Mouse (Mus musculus) lung, postnatal 25 days (tissue): ENCODE measurements around the gene Slc23a2.

Experiments
- DNase-seq: peaks from one replicate; pipeline ENCODE4 v3.0.0; 2022; ENCODE audit warnings: low spot score

Slc23a2 gene

DNA sequence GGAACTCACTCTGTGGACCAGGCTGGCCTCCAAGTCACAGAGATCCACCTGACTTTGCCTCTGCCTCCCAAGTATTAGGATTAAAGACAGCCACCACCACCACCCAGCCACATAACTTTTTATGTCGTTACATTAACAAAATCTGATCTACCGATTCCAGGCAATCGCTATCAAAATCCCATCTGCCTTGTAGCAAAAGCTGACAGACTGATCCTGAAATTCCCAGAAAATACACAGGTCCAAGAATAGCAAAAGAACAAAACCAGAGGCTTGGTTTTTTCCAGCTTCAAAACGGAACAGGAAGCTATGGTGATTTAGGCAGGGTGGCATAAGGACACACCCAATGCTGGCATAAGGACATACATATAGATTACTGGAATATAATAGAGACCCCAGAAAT lies 10.2 kb downstream of the Slc23a2 start:
- no peak for DNase-seq

DNA sequence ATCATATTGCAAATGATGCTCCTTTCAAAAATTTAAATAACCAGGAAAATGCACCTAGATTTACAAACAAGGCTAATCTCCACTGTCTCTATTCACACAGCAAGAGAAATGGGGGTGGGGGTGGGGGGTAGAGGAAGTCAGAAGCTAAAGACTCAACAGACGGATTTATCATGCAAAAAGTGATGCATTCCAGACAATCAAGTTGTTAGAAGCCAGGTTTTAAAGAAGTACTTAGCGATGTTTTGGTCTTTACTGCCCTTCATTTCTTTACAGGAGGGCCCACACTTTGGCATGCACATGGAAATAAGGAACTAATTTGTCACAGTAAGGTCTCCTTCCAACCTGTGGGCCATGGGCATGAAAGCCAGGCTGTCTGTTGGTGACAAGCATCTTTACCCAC lies 11.5 kb downstream of the Slc23a2 start:
- DNase-seq, result no peak

DNA sequence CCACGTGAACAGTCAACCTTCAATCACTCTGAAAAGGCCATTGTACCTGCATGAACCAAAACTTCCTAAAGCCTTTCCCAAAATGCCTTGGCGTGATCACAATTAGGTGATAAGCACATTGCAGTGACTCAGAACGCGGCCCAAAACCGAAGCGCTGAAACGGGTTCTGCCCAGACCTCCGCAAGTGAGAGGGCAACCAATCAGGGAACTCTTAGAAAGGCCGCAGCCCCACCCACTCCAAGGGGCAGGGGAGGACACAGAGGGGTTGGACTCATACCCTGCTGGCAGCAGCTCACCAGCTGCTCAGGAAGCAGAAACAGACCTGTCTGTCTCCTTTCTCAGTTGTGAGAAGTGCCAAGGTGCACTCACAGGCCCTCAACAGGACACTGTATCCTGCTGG lies 13.6 kb downstream of the Slc23a2 start:
- DNase-seq, result peak; percentile 91

DNA sequence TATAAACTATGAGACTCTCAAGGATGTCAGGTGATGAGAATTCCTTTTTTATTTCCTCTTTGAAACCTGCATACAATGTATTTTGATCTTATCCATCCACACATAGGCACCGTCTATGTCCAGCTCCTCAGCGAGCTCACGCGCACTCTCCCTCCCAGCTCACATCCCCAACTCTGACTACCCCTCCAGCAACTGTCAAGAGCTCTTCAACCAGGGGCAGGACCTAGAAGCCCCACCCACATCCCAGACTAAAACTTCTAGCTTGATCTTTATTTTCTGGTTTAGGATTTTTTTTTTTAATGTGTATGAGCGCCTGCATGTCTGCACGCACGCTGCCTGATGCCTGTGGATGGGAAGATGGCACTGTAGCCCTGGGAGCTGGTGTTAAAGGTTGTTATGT lies 14.9 kb downstream of the Slc23a2 start:
- DNase-seq, result peak; percentile 61

DNA sequence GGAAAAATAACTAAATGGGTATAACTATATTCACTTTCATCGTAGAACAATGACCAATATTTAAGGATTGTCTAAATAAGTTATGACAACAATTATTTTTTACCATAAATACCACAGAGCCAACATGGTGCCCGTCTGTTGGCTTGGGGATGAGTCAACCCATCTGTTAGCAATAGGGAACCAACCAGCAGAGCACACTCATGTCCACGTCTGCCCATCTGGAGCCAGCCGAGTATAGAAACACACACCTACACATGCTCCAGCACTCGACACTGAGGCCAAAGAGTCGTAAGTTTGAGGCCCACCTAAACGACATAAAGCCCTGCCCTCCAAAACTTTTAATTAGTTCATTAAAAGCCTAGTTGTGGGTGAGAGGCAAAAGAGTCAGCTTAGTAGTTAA lies 15.7 kb downstream of the Slc23a2 start:
- DNase-seq, result no peak

DNA sequence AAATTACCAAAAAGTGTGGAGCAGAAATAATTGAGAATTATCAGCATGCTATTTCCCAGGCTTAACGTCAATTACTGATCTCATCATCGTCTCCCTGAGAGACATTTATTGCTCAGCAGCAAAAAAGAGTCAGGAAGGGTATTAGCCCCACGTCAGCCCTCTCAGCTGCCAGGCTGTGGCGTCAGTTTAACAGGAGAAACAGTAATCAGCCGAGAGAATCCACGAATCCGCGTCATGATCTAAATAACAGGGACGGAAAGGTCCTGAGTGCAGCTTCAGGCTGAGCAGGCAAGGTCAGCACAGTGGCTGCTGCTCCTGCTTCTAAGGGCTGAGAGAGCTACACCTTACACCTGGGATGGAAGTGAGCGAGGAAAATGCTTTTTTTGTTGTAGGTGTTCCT lies 17.0 kb downstream of the Slc23a2 start:
- no peak for DNase-seq

DNA sequence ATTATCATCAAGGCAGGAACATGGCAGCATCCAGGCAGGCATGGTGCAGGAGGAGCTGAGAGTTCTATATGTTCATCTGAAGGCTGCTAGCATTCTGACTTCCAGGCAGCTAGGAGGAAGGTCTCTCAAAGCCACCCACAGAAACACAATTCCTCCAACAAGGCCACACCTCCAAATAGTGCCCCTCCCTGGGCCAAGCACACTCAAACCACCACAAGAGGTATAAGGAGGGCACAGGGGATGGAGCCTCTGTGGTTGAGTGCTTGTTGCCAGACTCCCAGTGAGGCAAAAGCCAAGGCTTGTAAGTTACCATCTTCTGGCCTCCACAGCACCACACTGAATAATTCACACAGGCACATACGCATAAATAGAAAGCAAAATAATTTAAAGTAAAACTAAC lies 18.6 kb downstream of the Slc23a2 start:
- peak; percentile 67 for DNase-seq

DNA sequence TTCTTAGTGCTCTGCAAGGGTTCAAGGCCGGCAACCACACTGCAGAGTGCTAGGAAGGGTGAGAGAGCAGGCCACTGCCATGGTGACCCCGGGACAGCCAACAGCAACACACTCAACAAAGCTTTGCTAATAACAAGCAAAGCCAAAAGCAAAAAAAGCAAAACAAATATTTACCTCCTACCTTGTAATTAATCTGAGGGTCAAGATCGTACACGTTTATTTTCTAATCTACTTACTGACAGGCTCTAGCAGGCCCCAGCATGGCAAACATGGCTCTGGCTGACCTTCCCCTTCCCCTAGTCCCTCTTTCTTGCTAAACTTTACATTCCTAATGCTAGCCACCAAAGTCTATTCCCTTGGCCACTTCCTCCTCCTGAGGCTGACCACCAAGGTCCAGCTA lies 21.8 kb downstream of the Slc23a2 start:
- DNase-seq, result no peak

DNA sequence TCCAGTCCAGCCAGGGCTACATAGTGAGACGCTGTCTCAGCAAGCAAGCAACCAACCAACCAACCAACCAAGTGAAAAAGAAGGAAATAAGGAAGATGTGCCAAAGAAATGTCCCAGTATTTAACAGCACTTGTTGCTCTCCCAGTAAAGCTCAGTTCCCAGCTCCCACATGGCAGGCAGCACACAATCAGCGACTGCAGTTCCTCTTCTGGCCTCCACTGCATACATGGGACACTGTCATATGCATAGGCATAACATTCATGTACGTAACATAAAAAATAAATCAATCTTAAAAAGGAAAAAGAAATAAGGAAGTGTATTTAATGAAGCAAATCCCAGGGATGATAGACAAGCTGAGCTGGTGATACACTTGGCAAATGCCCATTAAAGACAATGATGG lies 23.9 kb downstream of the Slc23a2 start:
- no peak for DNase-seq

DNA sequence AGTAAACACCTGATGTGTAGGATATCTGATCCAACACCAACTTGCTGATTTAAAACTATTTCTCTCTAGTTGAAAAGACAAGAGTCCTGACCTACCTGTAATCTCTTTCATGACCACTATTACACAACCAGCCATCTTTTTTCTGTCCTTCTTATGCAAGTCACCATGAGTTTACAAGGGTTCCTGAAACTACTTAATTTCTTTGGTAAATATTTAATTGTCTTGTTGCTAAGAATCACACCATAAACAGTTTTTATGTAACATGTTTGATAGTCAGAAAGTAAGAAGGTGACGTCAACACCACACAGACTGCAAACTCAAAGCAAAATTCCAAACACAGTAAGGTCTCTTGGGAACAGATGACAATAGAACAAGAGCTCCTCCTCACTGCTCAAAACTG lies 26.3 kb downstream of the Slc23a2 start:
- DNase-seq, result peak; percentile 71

DNA sequence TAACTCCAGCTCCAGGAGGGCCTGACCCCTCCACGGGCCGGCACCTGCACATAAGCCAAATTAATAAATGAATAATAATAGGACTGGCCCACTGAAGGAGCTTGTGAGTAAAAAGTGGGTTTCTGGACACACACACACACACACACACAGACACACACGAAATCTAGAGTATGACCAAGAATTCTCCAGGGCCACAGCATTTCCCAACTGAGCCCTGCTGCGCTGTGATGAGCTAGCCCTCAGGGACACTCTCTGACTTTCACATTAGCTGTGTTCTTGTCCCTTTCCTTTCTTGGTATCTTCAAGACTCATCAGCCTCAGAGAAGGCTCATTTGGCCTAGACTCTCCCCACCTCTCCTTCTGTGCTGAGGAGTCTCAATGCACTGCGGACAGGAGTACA lies 29.0 kb downstream of the Slc23a2 start:
- DNase-seq, result no peak

DNA sequence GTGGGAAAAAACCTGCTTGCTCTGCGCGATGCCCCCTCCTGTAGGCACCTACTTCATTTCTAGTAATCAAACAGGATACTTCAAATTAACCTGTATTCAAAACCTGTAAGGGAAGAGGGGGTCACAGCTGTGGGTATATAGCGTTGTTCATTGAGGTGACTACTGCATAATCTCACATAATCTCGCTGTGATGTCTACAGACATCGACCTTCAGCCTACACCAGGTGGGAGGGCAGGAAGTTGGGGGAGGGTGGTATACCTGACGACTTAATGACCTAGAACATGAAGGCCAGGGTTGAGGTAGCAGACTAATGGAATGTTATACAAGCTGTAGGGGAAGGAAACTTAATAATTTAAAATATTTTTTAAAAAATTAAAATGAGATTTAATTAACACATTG lies 29.6 kb downstream of the Slc23a2 start:
- DNase-seq, result no peak

DNA sequence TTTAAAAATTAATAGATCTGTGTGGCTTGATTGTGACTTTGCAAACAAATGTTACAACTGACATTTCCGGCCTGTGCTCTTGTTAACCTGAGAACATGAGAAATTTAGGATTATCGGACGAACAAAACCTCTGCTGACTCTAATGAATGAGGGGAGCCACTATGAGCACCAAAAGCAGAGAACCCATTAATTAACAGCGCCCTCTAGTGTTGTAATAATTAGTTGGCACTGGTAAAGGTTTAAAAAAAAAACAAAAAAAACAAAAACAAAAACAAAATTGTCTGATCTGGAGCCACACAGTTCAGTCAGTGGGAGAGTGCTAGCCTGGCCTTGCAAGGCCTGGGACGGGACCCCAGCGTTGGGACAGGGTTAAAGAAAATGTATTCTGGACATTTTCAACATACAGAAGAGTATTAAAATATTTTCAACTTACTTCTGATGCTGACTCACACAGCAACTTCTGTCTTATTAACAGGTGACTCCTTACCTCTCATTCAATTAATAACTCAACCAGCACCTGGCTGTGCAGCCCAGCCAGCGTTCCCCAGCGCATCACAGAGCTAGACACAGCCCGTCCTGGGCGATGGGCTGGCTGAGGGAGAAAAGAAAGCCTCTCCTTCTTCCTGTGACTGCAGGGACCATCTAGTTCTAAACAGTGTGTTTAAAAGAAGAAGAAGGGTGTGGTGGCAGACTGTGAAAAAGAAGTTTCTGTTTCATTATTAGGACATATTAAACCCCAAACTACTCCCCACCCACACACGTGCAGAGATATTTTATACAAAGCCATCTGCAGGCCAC lies 30.7 kb downstream of the Slc23a2 start:
- DNase-seq, result peak; percentile 34

DNA sequence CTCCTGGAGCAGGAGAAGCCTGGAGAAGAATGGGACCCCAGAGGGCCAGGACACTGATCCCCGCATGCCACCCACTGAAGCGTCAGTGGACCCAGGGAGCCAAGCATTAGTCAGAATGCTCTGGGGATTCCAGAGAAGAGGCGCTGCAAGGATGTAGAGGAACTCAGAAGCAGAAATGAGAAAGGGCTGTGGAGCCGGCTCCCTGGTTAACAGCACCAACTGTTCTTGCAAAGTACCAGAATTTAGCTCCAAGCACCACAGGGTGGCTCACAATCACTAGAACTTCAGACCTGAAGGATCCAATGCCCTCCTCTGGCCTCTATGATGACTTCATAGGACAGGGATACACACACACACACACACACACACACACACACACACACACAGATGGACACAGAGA lies 32.6 kb downstream of the Slc23a2 start:
- no peak for DNase-seq

DNA sequence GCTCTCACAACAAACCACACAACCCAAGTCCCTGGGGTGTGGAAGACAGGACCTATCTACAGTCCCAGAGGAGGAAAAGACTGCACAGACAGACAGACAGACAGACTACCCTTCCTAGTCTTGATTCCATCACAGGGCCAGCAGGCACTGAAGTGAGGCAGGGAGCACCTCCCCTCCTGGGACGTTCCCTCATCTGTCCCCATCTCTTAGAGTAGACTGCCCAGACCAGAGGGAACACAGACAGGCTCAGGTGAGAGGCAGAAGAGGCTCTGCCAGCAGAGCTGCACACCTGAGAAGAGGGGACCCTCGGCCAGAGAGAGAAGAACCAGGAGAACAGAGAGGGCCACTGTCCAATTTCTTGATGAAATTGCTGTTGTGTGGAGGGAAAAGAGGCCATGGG lies 33.0 kb downstream of the Slc23a2 start:
- DNase-seq, result no peak

DNA sequence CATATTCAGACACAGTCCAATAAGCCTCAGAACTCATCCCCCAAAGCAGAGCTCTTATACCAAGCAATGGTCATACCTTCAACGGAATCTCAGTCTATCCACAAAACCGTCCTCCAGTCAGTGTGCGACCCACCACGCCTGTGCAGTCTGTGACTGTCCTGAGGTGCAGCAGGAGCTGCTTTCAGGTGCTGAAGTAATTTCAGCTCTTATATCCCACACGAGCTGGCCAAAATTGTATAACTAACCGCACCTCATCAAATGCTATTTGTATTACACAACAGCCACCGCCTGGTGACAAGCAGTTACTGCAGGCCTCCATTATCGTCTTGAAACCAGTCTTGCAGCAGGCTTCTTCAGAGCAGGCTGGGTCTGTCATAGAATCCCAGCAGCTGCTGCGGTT lies 33.6 kb downstream of the Slc23a2 start:
- peak; percentile 84 for DNase-seq

DNA sequence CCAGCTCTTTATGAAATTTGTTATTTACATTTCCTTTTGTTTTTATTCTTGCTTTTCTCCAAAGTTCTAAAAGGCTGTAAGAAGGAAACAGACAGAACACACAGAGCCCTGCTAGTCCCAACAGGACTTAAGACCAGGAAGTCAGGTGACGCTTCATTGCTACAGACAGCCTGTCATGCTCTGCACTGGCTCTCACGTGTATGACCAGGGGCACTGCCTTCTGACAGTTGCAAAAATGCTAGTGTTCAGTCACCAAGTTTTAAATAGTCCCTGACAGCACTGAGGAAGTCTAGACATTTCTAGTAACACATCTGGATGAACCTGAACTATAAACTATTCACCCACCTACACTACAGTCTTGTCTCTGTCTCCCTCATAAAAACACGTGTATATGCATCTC lies 34.2 kb downstream of the Slc23a2 start:
- DNase-seq, result peak; percentile 68

DNA sequence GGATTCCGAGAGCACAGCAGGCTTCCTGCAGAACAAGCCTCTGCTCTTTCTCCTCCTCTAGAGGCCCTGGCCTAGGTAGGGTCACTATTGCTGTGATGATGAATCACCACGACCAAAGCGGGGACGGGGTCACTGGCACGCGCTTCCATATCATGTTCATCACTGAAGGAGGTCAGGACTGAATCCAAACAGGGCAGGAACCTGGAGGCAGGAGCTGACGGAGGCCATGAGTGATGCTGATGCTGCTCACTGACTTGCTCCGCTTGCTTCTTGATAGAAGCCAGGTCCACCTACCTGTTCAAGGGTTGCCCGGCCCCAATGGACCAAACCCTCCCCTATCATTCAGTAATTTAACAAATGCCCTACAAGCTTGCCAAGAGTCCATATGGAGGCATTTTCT lies 35.9 kb downstream of the Slc23a2 start:
- no peak for DNase-seq

DNA sequence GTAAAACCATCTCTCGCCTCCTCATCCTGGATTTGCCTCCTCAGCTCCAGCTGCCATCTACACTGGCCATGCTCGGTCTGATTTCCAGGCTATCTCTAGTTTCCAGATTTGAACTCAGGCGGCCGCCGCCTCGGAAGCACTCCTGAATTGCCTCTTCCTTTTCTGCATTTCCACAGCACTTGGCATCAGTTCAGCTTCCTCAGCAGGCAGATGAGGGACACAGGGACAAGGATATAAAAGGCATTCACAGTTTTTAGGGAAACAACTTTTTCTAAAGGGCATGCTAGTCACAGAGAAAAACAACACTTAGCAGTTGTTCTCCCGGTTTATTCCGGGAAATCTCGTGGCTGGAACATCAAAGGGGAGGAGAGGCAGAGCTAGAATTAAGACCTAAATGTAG lies 37.3 kb downstream of the Slc23a2 start:
- DNase-seq, result no peak

DNA sequence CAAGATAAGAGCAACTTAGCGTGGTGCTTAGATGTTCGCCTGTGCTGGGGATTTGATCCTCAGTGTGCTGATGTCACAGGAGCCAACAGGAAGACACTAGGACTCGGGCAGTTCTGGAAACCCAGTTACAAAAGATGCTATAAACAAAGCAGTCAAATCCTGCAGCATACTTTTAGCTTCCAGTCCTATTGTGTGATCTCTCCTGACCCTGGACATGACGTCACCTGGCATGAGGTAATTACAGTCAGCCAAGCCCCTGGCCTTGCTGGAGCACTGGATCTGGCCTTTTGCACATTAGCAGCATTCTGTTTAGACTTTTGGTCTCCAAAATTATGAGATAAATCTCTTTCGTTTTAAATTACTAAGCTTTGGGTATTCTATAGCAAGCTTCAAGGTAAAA lies 38.8 kb downstream of the Slc23a2 start:
- peak; percentile 45 for DNase-seq

DNA sequence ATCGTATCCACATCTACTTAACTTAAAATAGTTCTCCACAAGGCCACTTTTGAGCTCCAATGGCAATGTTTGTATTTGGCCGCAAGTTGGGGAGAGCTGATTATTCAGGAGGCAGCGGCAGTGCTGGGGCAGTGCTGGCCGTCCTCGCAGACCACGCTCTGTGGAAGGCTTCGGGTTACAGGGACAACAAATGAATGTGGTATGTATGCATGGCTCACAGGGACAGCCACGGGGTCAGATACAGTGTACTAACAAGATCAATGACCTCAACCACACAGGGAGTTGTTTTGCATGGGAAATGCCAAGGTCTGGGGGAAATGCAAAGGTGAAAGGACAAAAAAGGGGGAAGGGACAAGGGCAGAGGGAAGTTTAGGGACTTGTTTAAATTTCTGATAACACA lies 41.6 kb downstream of the Slc23a2 start:
- DNase-seq, result no peak

DNA sequence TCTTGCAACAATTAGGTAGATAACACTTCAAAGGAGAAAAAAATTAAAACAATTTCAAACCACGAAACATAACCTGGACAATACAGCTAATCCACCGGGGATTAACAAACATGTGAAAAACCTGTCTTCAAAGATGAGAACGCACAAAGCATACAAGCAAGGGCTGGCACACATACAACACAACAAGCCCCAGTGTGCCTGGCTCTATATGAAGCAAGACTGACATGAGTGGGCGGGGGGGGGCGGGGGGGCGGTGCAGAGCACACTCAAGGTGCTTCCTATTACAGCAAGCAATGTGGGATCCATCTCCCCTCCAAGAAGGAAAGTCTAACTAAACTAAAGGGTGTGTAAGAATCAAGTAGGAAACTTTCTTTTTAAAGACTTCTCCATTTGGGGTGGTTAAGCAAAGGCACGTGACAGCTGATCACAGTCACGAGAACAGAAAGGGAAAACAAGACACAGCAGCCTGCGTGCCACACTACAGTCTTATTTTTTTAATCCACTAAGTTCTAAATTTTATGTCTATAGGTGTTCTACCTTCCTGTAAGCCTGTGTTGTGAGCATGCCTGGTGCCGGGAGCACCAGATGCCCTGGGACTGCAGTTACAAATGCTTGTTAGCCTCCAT lies 42.3 kb downstream of the Slc23a2 start:
- peak; percentile 37 for DNase-seq

DNA sequence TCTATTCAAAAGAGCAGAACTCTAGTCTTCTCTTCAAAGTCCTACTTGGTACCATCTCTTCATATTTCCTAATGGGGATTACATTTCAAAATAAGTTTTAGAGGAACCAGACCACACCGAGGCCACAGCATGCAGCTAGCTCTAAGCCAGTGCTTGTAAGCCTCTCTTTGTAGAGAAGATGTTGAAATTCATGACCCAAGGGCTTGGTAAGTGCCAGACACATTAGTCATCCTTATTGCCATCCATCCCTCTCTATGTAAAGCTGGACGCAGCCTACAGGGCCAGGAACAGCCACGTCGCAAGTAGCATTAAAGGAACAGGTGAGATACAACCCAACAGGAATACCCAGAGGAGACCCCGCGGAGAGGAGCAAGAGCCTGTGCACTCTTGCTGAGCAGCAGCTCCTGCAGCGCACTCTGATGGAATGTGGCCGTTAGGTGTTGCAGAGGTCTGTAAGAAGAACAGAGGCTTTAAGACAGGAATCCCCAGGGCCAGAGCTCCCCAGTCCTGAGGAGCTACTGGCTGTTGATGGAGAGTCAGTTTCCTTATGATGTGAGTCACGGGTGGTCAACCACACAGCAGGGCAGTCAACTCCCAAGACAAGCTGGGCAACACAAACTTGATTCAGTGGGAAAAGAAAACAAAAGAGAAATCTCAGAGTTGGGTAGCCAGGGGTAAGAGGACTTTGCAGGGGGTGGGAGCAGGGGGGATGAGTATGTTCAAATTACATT lies 45.8 kb downstream of the Slc23a2 start:
- DNase-seq, result no peak
